ENCODE assay signal across 10 mouse cellular contexts in genomic region chr1:193625101-193625956, GRCm38 (mm10).
DNase-seq lines count a peak whose midpoint lies in the region; TF ChIP-seq lines count a peak whose summit lies in the region.
"Had no signal": no experiment of that assay in that cellular context is flagged by ENCODE, and none has a peak within 500 bp of the region (broad histone marks: within the 10 kb centered on the region; RNA-seq: fewer than 3 reads in every experiment).

No protein-coding gene starts in this region.

- H3K79me2 ChIP-seq in heart, adult 2 months (replicated peaks; ENCODE audit: control insufficient read depth, insufficient read depth, low read length): no peaks in the 10 kb centered on the region

- no peak for TF ChIP-seq POLR2A in heart, adult 2 months (IDR thresholded peaks at IDR 0.05; ENCODE audit: insufficient read depth, low read depth, low read length)

- H3K4me1 ChIP-seq in heart, adult 2 months (ENCODE audit: control insufficient read depth, insufficient read depth, low read length): peaks cover 1% of the 10 kb centered on the region; the same call in 1 of the 2 replicates
- H3K4me1 ChIP-seq in limb, embryonic 10.5 days: peaks cover 6% of the 10 kb centered on the region; the same call in 1 of the 2 replicates

- H3K9ac ChIP-seq in heart, adult 2 months (ENCODE audit: low read depth, low read length): no peak overlapping the region
- H3K9ac ChIP-seq: liver, embryonic 14.5 days had no signal

- DNase-seq in heart, adult 2 months: peak; percentile 24 to 36
- no peak for DNase-seq in heart, postnatal 25 days (ENCODE audit: low spot score)
- DNase-seq in adrenal gland, adult 2 months: peak; percentile 82
- DNase-seq in gastrocnemius, adult 2 months: peak; percentile 64
- DNase-seq in limb, embryonic 10.5 days (ENCODE audit: low spot score): peak; percentile 32
- DNase-seq in right cerebral cortex, postnatal 25 days: no peak
- no peak for DNase-seq in layer of hippocampus, adult 9-11 months
- no peak for DNase-seq in lung, postnatal 14 days

- H3K27me3 ChIP-seq in heart, adult 2 months (ENCODE audit: control insufficient read depth, insufficient read depth, low read length): no peaks in the 10 kb centered on the region
- no peaks in the 10 kb centered on the region for H3K27me3 ChIP-seq in limb, embryonic 10.5 days (ENCODE audit: low read depth, poor library complexity, severe bottlenecking)

- H3K27ac ChIP-seq in heart, adult 2 months: peak overlapping the region; percentile 67
- H3K27ac ChIP-seq in gastrocnemius, adult 2 months: peak overlapping the region; percentile 83
- H3K27ac ChIP-seq in limb, embryonic 10.5 days: no peak overlapping the region
- H3K27ac ChIP-seq: liver, embryonic 14.5 days had no signal

- no peak overlapping the region for H3K4me3 ChIP-seq in heart, adult 2 months
- H3K4me3 ChIP-seq in gastrocnemius, adult 2 months: peak overlapping the region; percentile 58
- no peak overlapping the region for H3K4me3 ChIP-seq in limb, embryonic 10.5 days
- H3K4me3 ChIP-seq: erythroblast, embryonic 14.5 days had no signal

- WGBS in heart, adult 2 months: 17% methylated on average over 9 of the region's 9 CpGs
- WGBS in limb, embryonic 10.5 days: 13% methylated on average over 9 of the region's 9 CpGs

- TF ChIP-seq CTCF in heart, adult 2 months (IDR thresholded peaks at IDR 0.05): peak; percentile 20; the same call in 1 of the 2 replicates
- peak; percentile 21; the same call in 1 of the 2 replicates for TF ChIP-seq CTCF in gastrocnemius, adult 2 months (IDR thresholded peaks at IDR 0.05)

- TF ChIP-seq EP300 in heart, adult 2 months (IDR thresholded peaks at IDR 0.05; ENCODE audit: insufficient read depth, low read depth, low read length): no peak

- intact Hi-C loops in heart, adult 2 months (cut with DNase I): loop anchor here (5.0 kb wide), 1 partner anchor 38 kb away; no protein-coding TSS in a partner anchor
- intact Hi-C loops in heart, postnatal 25 days (cut with DNase I): loop anchor here (5.0 kb wide), 1 partner anchor 47 kb away; no protein-coding TSS in a partner anchor
- intact Hi-C loops in gastrocnemius, adult 2 months (cut with DNase I): no loop called here

- H3K36me3 ChIP-seq in heart, adult 2 months (ENCODE audit: control insufficient read depth, insufficient read depth, low read length): peaks cover 5% of the 10 kb centered on the region
- H3K36me3 ChIP-seq in limb, embryonic 10.5 days: no peaks in the 10 kb centered on the region

- H3K9me3 ChIP-seq in limb, embryonic 10.5 days (replicated peaks): no peaks in the 10 kb centered on the region

Comparison
In these comparisons a context has a peak if more than half of its experiments do, and no peak if none do; other contexts are left out.
1. DNase-seq: peak in heart, adult 2 months (2 of 2), adrenal gland, adult 2 months (single experiment), gastrocnemius, adult 2 months (single experiment) and limb, embryonic 10.5 days (single experiment); none in heart, postnatal 25 days (single experiment), right cerebral cortex, postnatal 25 days (single experiment), layer of hippocampus, adult 9-11 months (single experiment) and lung, postnatal 14 days (single experiment).